Mouse (Mus musculus) kidney, adult 2 months (tissue): ENCODE results near the gene Wscd2.

ENCODE experiments used
- CTCF ChIP-seq: fragments of 200-500 bp; conservative IDR thresholded peaks from 2 replicates; pipeline ENCODE4 v1.5.1; 2011; ENCODE audit warnings: low read depth, mild to moderate bottlenecking, control low read depth, low read length, moderate library complexity, mixed read lengths; ENCODE audit not compliant: insufficient read depth, insufficient read length
- POLR2A ChIP-seq: fragments of 200-500 bp; IDR thresholded peaks from one replicate; pipeline ENCODE4 v1.6.1; 2011; ENCODE audit warnings: low read depth, low read length, control low read depth

- TF ChIP-seq POLR2A (no peak), CTCF (no peak)
Measured at GRCm38 (mm10) chr5:113580801-113581200, 90.7 kb downstream of the Wscd2 start.
